Mouse (Mus musculus) lung, adult 2 months (tissue): ENCODE results near the gene Tcta. TPM values are rescaled to one million over a fixed set of nuclear protein-coding genes. Genes with fewer than 3 reads are reported as not detected.
"Not testable (repeated sequence)": the region's sequence is repeated elsewhere in the genome, so short reads cannot be mapped to it uniquely, and the experiment has no call there.

Source experiments
- DNase-seq: peaks from one replicate; pipeline ENCODE4 v3.0.0; 2022
- H3K4me1 ChIP-seq: fragments of 200-500 bp; 2 replicates; pipeline ENCODE4 v1.6.1; 2011; ENCODE audit warnings: low read length; ENCODE audit not compliant: control insufficient read depth, insufficient read depth
- H3K4me3 ChIP-seq: fragments of 200-500 bp; replicated peaks from 2 replicates; pipeline ENCODE3; 2011; ENCODE audit warnings: low read depth, mild to moderate bottlenecking, control low read depth, low read length; ENCODE audit errors: extremely low read depth
- CTCF ChIP-seq: fragments of 200-500 bp; IDR thresholded peaks from 2 replicates; pipeline ENCODE4 v1.5.1; 2011; ENCODE audit warnings: mild to moderate bottlenecking, low read length, control low read depth; ENCODE audit not compliant: insufficient read depth
- POLR2A ChIP-seq: fragments of 200-500 bp; IDR thresholded peaks from 2 replicates; pipeline ENCODE4 v1.6.1; 2011; ENCODE audit warnings: low read depth, mild to moderate bottlenecking, control low read depth, low read length, borderline replicate concordance; ENCODE audit errors: extremely low read depth
- WGBS: fragments of 180-500 bp; shearing (Covaris S2); methylation state at CpG from one replicate; pipeline ENCODE4 v1.1.7; 2018; 5-methylcytosine and 5-hydroxymethylcytosine counted together
- polyA plus RNA-seq: library from polyadenylated mRNA; depleted of rRNA; stranded (reverse); fragments of >200 nt; gene quantifications from 2 replicates; pipeline ENCODE4 v1.2.3, GENCODE M21; 2012

Tcta gene
- polyA plus RNA-seq, 1 experiment, result 75.8 TPM

GRCm38 (mm10) chr9:108290773-108291172, 15.2 kb downstream of the Tcta start:
- TF ChIP-seq POLR2A (no peak), CTCF (no peak)
- DNase-seq, result no peak
- H3K4me1 ChIP-seq, result peaks cover 6% of the 10 kb centered on the region
- 32% methylated on average over 6 of the region's 6 CpGs for WGBS
- peak overlapping the region; percentile 96 for H3K4me3 ChIP-seq

- Histone ChIP-seq H3K4me1 (peaks cover 6% of the 10 kb centered on the region), H3K4me3 (peak within 1 kb of the TSS; percentile 96)
- peak; percentile 87 for DNase-seq
- under 1% methylated on average over 32 of the region's 32 CpGs for WGBS
- TF ChIP-seq CTCF (no peak), POLR2A (peak; percentile 52; the same call in 1 of the 2 replicates)
These were observed 15.8 kb downstream of the Tcta start, which contains the start of gene Nicn1 for GRCm38 (mm10) chr9:108290016-108290750. Gene Nicn1, plus strand, starts transcription at chr9:108290429.

GRCm38 (mm10) chr9:108289347-108289746, 16.6 kb downstream of the Tcta start:
- WGBS, result 59% methylated on average over 2 of the region's 2 CpGs
- H3K4me3 ChIP-seq, result no peak overlapping the region

GRCm38 (mm10) chr9:108287526-108288238, 18.3 kb downstream of the Tcta start:
- H3K4me3 ChIP-seq, DNase-seq, H3K4me1 ChIP-seq: not testable (repeated sequence)
- WGBS, result 62% methylated on average over 6 of the region's 6 CpGs

More at GRCm38 (mm10) chr9:108289347-108289746, 16.6 kb downstream of the Tcta start:
- H3K4me1 ChIP-seq, result peaks cover 6% of the 10 kb centered on the region
- TF ChIP-seq POLR2A, result no peak
- no peak for TF ChIP-seq CTCF
- DNase-seq, result no peak

GRCm38 (mm10) chr9:108284410-108284809, 21.6 kb downstream of the Tcta start:
- WGBS, result 7% methylated on average over 6 of the region's 6 CpGs
- Histone ChIP-seq H3K4me1 (peaks cover 8% of the 10 kb centered on the region), H3K4me3 (no peak overlapping the region)
- TF ChIP-seq CTCF (peak; percentile 65), POLR2A (no peak)
- peak; percentile 68 for DNase-seq

GRCm38 (mm10) chr9:108280071-108280828, 25.7 kb downstream of the Tcta start:
- peaks cover 8% of the 10 kb centered on the region for H3K4me1 ChIP-seq
- 11% methylated on average over 8 of the region's 8 CpGs for WGBS
- H3K4me3 ChIP-seq, result no peak overlapping the region
- 0 out of 2 replicates have a peak, but pooled peaks have one; percentile 50 for TF ChIP-seq POLR2A
- no peak for TF ChIP-seq CTCF
- DNase-seq, result peak; percentile 60

GRCm38 (mm10) chr9:108278697-108279450, 27.1 kb downstream of the Tcta start:
- H3K4me3 ChIP-seq, result no peak overlapping the region
- peaks cover 13% of the 10 kb centered on the region for H3K4me1 ChIP-seq
- TF ChIP-seq CTCF (peak; percentile 55), POLR2A (no peak)
- DNase-seq, result no peak
- 65% methylated on average over 10 of the region's 10 CpGs for WGBS

GRCm38 (mm10) chr9:108275331-108275659, 30.7 kb downstream of the Tcta start:
- WGBS, result 25% methylated on average over 6 of the region's 6 CpGs
- H3K4me3 ChIP-seq, result no peak overlapping the region
- peaks cover 12% of the 10 kb centered on the region for H3K4me1 ChIP-seq
- no peak for TF ChIP-seq CTCF
- no peak for TF ChIP-seq POLR2A
- DNase-seq, result peak; percentile 75
